Mouse (Mus musculus): ENCODE measurements around the gene Rhob. TPM values are rescaled to one million over a fixed set of nuclear protein-coding genes. Genes with fewer than 3 reads are reported as not detected.

The Rhob gene
- total RNA-seq, 2 experiments from 2014 or later, result 235 to 310 TPM

GRCm38 (mm10) chr12:8458400-8458799 is 41.4 kb downstream of the Rhob start:
- no peak for DNase-seq (ENCODE audit: extremely low spot score in 1 of 2, low spot score in 2 of 2)
- intact Hi-C loops (cut with DNase I), result no loop called here

- no peak for DNase-seq (ENCODE audit: extremely low spot score in 1 of 2, low spot score in 2 of 2)
- intact Hi-C loops (cut with DNase I), result no loop called here
Measured at GRCm38 (mm10) chr12:8457052-8457451, 42.8 kb downstream of the Rhob start.

GRCm38 (mm10) chr12:8455046-8455445 is 44.8 kb downstream of the Rhob start:
- intact Hi-C loops (cut with DNase I), result no loop called here
- no peak for DNase-seq (ENCODE audit: extremely low spot score in 1 of 2, low spot score in 2 of 2)

- intact Hi-C loops (cut with DNase I), result loop anchor here (5.0 kb wide), 2 partner anchors 43 to 127 kb away; no protein-coding TSS in a partner anchor
- no peak for DNase-seq (ENCODE audit: extremely low spot score in 1 of 2, low spot score in 2 of 2)
Measured at GRCm38 (mm10) chr12:8454487-8454886, 45.3 kb downstream of the Rhob start.

GRCm38 (mm10) chr12:8452766-8453621 is 46.8 kb downstream of the Rhob start:
- intact Hi-C loops (cut with DNase I), result loop anchor here (5.0 kb wide), 2 partner anchors 44 to 126 kb away; no protein-coding TSS in a partner anchor
- DNase-seq (ENCODE audit: extremely low spot score in 1 of 2, low spot score in 2 of 2), result no peak

- DNase-seq (ENCODE audit: extremely low spot score in 1 of 2, low spot score in 2 of 2), result no peak
- intact Hi-C loops (cut with DNase I), result loop anchor here (5.0 kb wide), 2 partner anchors 45 to 125 kb away; no protein-coding TSS in a partner anchor
Measured at GRCm38 (mm10) chr12:8451571-8452485, 48.0 kb downstream of the Rhob start.

- peak in 1 of 2 experiments; percentile 61 for DNase-seq (ENCODE audit: extremely low spot score in 1 of 2, low spot score in 2 of 2)
- intact Hi-C loops (cut with DNase I), result loop anchor here (5.0 kb wide), 2 partner anchors 47 to 123 kb away; no protein-coding TSS in a partner anchor
Measured at GRCm38 (mm10) chr12:8450639-8451038, 49.2 kb downstream of the Rhob start.

- intact Hi-C loops (cut with DNase I), result loop anchor here (5.0 kb wide), 2 partner anchors 47 to 123 kb away; no protein-coding TSS in a partner anchor
- DNase-seq (ENCODE audit: extremely low spot score in 1 of 2, low spot score in 2 of 2), result no peak
Measured at GRCm38 (mm10) chr12:8450028-8450427, 49.8 kb downstream of the Rhob start.

Other genes with a start within 250 kb of the Rhob start
- under 1 TPM in 1 of 2 experiments, not detected in 1; 0.24 TPM for gene Gdf7, start 198.1 kb downstream of the Rhob start, total RNA-seq (2021)
- 10 to 100 TPM in 1 of 2 experiments, 1 to 10 TPM in 1; 9.4 to 10.1 TPM for gene Hs1bp3, start 186.6 kb downstream of the Rhob start, total RNA-seq (2021)
- gene Slc7a15, start 99.1 kb upstream of the Rhob start, total RNA-seq (2021), result not detected
- gene Pum2, start 174.1 kb upstream of the Rhob start, total RNA-seq (2021), result 100 to 1,000 TPM; 149 to 193 TPM

Measured in left cerebral cortex, postnatal 10 days (tissue).